Mouse (Mus musculus): ENCODE results near the gene Tacc2.

Tacc2 gene

GRCm38 (mm10) chr7:130617591-130617990, 40.4 kb downstream of the Tacc2 start:
- no peak for DNase-seq (ENCODE audit: low spot score)

GRCm38 (mm10) chr7:130621068-130621467, 43.8 kb downstream of the Tacc2 start:
- no peak for DNase-seq (ENCODE audit: low spot score)

DNA sequence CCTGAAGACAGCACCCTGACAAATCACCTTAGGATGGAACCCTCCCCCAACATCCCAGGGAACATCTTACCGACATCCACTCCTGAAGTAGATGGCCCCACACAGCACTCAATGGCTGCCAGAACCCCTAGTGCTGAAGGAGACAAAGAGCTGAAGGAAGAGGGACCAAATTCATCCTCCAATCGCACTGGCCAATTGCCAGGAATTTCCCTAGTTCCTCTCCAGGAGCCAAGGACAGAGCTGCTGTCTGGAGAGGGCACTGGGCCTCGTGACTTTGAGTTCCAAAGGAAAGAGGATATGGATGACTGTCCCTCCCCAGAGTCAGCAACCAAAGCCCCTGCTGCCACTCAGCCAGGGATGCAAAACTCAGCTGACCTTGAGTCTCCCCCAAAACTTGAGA, 44.7 kb downstream of the Tacc2 start:
- no peak for DNase-seq (ENCODE audit: low spot score)

DNA sequence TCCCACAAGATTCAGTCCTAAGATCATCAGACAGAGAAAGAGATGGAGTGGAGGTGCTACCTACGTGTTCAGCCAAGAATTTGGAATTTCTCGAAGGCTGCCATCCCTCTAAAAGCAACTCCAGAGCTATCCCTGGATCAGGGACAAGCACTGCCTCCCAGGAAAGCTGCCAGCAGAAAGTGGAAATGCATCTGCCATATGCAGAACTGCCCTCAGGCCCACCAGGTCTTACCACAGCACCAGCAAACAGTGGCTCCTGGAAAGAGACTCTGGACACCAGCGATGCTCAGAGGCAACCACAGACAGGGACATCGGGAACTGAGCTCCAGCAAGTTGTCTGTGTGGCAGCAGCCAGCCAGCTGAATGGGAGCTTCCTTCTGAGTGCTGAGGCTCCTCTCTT, 45.1 kb downstream of the Tacc2 start:
- DNase-seq (ENCODE audit: low spot score) = no peak

- DNase-seq (ENCODE audit: low spot score) = no peak
Measured at GRCm38 (mm10) chr7:130624299-130624698, 47.1 kb downstream of the Tacc2 start.

DNA sequence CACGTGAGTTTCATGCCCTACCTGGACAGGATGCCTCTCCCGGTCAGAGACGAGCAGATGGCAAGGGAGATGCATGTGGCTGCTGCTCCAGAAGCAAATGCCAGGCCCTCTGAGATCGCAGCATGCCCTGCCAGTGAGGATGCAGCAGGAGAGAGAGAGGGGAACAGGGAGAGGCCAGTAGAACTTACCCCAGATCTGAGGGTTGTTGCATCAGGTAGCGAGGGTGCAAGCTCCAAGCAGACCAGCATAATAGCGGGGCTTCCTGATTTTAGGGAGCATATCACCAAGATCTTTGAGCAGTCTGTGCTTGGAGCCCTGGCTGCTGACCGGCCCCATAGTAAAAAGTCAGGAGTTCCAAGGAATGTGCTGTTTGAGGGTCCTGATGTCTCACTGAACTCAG, 48.1 kb downstream of the Tacc2 start:
- DNase-seq (ENCODE audit: low spot score) = no peak

GRCm38 (mm10) chr7:130628601-130629000, 51.4 kb downstream of the Tacc2 start:
- DNase-seq (ENCODE audit: low spot score) = no peak

DNA sequence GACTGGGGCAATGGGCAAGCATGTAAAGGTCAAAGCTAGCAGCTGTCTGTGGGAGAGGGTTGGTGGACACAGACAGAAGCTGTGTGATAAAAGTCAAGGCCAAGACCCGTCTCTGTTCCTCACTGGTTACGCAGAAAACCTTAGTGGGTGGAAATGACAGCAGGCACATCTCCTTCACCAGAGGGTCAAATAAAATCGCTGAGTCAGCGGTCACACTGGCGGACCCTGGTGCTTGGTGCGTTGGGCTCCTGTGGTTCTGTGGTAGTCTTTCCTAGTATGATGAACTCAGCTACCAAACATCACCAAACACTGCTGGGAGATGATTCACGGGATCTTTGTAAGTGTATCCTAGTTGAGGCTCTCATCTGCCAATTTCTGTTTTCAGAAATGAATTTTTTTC, 52.8 kb downstream of the Tacc2 start:
- no peak for DNase-seq (ENCODE audit: low spot score)

DNA sequence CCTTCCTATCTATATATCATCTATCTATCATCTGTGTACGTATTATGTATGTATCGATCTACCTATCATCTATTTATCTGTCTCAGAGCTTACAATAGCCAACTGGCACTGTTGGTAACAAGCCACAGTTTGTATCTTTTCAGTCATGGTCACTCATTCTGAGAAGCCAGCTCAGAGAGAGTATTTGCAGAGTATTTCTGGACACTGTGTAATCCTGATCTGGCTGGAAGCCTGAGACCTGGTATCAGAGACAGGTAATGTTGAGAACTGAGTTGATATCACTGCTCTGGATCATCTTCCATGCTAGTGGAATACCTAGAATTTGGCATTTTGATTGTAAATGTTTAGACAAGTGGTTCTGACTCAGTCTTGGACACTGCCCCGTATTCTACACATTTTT, 53.7 kb downstream of the Tacc2 start:
- no peak for DNase-seq (ENCODE audit: low spot score)

DNA sequence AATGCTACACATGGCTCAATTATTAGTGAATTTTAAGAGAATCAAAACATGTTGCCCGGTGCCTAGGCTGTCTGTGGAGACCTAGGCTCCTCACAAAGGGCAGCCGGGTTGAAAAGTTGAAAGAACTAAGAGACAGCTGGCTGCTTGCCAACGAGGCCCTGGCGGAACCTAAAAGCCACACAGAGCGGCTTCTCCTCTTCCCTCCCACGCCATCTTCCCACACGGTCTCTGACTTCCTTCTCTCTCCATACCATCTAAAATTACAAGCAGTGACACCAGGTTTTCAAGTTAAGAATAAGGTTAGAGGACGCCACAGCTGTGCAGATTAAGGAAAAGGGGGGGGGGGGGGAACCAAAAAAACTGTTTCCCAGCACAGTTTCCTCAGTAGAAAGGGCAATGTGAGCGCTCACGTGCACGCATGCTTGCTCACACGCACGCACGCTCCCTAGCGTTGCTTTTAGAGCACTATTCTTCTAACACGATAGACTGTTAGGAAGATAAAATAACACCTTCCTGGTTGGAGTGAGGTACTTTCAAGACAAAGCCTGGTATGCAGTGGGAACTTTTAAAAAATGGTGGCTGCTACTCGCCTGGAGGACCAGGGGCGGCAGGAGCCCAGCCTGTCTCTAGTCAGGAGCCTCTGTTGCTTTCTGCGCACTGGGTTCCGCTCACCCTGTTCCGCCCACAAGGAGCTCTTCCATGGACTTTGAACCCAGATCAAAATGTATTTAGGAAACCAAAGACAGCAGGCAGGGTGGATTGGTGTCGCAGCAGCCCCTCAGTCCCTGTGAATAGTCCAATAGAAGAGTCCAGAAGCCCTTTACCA, 54.5 kb downstream of the Tacc2 start:
- peak; percentile 46 for DNase-seq (ENCODE audit: low spot score)

DNA sequence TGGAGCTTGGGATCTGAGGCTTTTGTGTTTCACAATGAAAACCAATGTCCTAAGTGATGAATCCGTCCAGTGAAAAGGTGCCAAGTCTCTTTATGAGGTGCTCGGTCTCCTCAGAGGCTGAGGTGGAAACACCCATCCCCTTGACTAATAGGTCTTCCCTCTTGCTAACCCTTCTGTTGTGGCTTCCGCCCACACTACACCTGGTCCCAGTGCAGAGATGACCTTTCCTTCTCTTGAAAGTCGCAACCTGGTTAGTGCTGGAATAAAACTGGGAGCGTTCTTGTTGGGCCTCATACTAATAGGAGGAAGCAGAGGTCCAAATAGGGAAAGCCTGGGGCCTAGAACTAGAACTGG, 55.1 kb downstream of the Tacc2 start:
- no peak for DNase-seq (ENCODE audit: low spot score)

- DNase-seq (ENCODE audit: low spot score) = no peak
Measured at GRCm38 (mm10) chr7:130634259-130634871, 57.1 kb downstream of the Tacc2 start.

- no peak for DNase-seq (ENCODE audit: low spot score)
Measured at GRCm38 (mm10) chr7:130635212-130635611, 58.0 kb downstream of the Tacc2 start.

GRCm38 (mm10) chr7:130636274-130636673, 59.0 kb downstream of the Tacc2 start:
- DNase-seq (ENCODE audit: low spot score) = no peak

- no peak for DNase-seq (ENCODE audit: low spot score)
Measured at GRCm38 (mm10) chr7:130636902-130637301, 59.7 kb downstream of the Tacc2 start.

GRCm38 (mm10) chr7:130637811-130638210, 60.6 kb downstream of the Tacc2 start:
- no peak for DNase-seq (ENCODE audit: low spot score)

- DNase-seq (ENCODE audit: low spot score) = no peak
Measured at GRCm38 (mm10) chr7:130640681-130641080, 63.4 kb downstream of the Tacc2 start.

GRCm38 (mm10) chr7:130645332-130645993, 68.2 kb downstream of the Tacc2 start:
- peak; percentile 76 for DNase-seq (ENCODE audit: low spot score)

GRCm38 (mm10) chr7:130645994-130646761, 68.9 kb downstream of the Tacc2 start:
- DNase-seq (ENCODE audit: low spot score) = peak; percentile 84

DNA sequence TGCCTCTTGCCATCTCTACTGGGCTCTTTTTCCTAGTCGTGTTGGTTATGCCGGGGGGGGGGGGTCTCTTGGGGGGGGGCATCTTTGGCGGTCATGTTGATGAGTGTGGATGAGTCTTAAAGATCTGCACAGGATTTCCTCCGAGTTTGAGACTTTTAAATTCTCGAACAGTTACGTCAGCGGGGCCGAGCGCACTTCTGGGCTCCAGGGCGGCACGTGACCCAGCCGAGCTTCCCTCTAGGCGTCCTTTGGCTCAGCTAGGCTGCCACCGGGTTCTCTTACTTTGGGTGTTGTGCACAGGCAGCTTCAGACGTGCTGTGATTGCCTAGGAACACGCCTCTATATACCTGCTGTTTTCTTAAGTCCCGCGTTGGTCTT, 69.5 kb downstream of the Tacc2 start:
- DNase-seq (ENCODE audit: low spot score) = peak; percentile 90

DNA sequence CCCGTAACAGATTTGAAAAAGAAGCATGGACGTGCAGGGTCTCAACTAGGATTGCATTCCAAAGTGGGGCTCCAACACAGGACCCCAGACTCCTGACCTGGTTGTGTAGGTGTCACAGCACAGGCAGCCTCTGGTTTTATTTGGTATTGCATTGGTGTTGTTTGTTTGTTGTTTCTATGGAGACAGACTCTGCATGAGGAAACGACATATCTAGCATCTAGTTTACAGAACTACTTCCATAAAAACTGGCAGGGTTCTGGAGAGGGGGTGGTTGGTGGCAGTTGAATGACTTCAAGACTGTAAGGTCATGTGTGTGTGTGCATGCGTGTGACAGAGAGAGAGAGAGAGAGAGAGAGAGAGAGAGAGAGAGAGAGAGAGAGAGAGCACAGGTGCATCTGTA, 70.8 kb downstream of the Tacc2 start:
- no peak for DNase-seq (ENCODE audit: low spot score)

- DNase-seq (ENCODE audit: low spot score) = no peak
Measured at GRCm38 (mm10) chr7:130649257-130649656, 72.0 kb downstream of the Tacc2 start.

DNA sequence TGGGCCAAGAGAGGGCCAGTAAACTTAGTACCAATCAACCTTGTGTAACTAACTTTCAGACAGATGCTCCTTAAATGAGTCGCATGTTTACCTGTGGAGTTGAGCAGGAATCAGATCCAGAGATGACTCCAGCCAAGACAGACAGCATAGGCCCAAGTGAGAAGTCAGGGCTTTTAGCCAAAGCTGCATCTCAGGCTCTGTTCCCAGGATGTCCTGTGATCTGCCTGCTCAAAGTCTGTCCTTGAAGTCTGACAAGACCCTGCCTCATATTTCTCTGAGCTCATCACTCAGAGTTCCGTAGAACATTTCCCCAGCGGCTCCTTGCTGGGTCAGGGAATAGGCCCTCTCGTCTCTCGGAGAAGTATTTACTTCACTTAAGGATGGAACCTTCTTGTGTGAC, 73.4 kb downstream of the Tacc2 start:
- DNase-seq (ENCODE audit: low spot score) = no peak
